Comparison of ENCODE assay signal across 8 mouse cellular contexts in genomic region chr6:90462841-90463227, GRCm38 (mm10). TPM values are rescaled to one million over a fixed set of nuclear protein-coding genes. Genes with fewer than 3 reads are reported as not detected.
DNase-seq lines count a peak whose midpoint lies in the region; ATAC-seq lines count a peak whose summit lies in the region.

No protein-coding gene starts in this region.

- 0 out of 2 replicates have a peak, but pooled peaks cover 15% of the 10 kb centered on the region for H3K27me3 ChIP-seq in kidney, embryonic 14.5 days (ENCODE audit: control insufficient read depth, insufficient read depth, low read length)
- H3K27me3 ChIP-seq in forebrain, embryonic 13.5 days, result peaks cover 41% of the 10 kb centered on the region
- peaks cover 32% of the 10 kb centered on the region for H3K27me3 ChIP-seq in kidney, embryonic 15.5 days
- peaks cover 27% of the 10 kb centered on the region for H3K27me3 ChIP-seq in midbrain, embryonic 14.5 days (ENCODE audit: control insufficient read depth, insufficient read depth, low read length)

- ATAC-seq in kidney, embryonic 14.5 days (ENCODE audit: low FRiP score, low TSS enrichment), result peak; percentile 47
- ATAC-seq in forebrain, embryonic 13.5 days, result peak; percentile 17; the same call in 1 of the 2 replicates
- ATAC-seq in kidney, embryonic 15.5 days (replicated peaks; ENCODE audit: low FRiP score), result peak; percentile 48
- peak; percentile 38; the same call in 1 of the 2 replicates for ATAC-seq in midbrain, embryonic 14.5 days (ENCODE audit: low FRiP score, low TSS enrichment)

- no peaks in the 10 kb centered on the region for H3K36me3 ChIP-seq in kidney, embryonic 14.5 days (ENCODE audit: control insufficient read depth, insufficient read depth, low read length)
- peaks cover 5% of the 10 kb centered on the region; the same call in 1 of the 2 replicates for H3K36me3 ChIP-seq in forebrain, embryonic 13.5 days (ENCODE audit: poor library complexity, severe bottlenecking)
- H3K36me3 ChIP-seq in kidney, embryonic 15.5 days, result peaks cover 4% of the 10 kb centered on the region; the same call in 1 of the 2 replicates
- H3K36me3 ChIP-seq in midbrain, embryonic 14.5 days (ENCODE audit: control insufficient read depth, insufficient read depth, low read length), result no peaks in the 10 kb centered on the region

- H3K9me3 ChIP-seq in kidney, embryonic 14.5 days (ENCODE audit: control insufficient read depth, low read length), result no peaks in the 10 kb centered on the region
- H3K9me3 ChIP-seq in forebrain, embryonic 13.5 days (replicated peaks), result no peaks in the 10 kb centered on the region
- H3K9me3 ChIP-seq in kidney, embryonic 15.5 days (replicated peaks), result no peaks in the 10 kb centered on the region
- H3K9me3 ChIP-seq in midbrain, embryonic 14.5 days (ENCODE audit: control insufficient read depth, low read length), result no peaks in the 10 kb centered on the region

- 0 out of 2 replicates have a peak, but pooled peaks cover 9% of the 10 kb centered on the region for H3K4me1 ChIP-seq in kidney, embryonic 14.5 days (ENCODE audit: control insufficient read depth, insufficient read depth, low read length)
- H3K4me1 ChIP-seq in forebrain, embryonic 13.5 days, result peaks cover 25% of the 10 kb centered on the region
- peaks cover 24% of the 10 kb centered on the region for H3K4me1 ChIP-seq in kidney, embryonic 15.5 days
- H3K4me1 ChIP-seq in midbrain, embryonic 14.5 days (ENCODE audit: control insufficient read depth, insufficient read depth, low read length), result peaks cover 17% of the 10 kb centered on the region; the same call in 1 of the 2 replicates

- under 1% methylated on average over 35 of the region's 38 CpGs for WGBS in kidney, embryonic 14.5 days
- WGBS in forebrain, embryonic 13.5 days, result under 1% methylated on average over 38 of the region's 38 CpGs
- under 1% methylated on average over 38 of the region's 38 CpGs for WGBS in kidney, embryonic 15.5 days
- under 1% methylated on average over 38 of the region's 38 CpGs for WGBS in midbrain, embryonic 14.5 days

- H3K27ac ChIP-seq in kidney, embryonic 14.5 days (ENCODE audit: low read depth, low read length), result no peak overlapping the region
- no peak overlapping the region for H3K27ac ChIP-seq in forebrain, embryonic 13.5 days
- peak overlapping the region; percentile 73 for H3K27ac ChIP-seq in kidney, embryonic 15.5 days
- peak overlapping the region; percentile 49 for H3K27ac ChIP-seq in midbrain, embryonic 14.5 days (replicated peaks; ENCODE audit: low read depth, low read length)

- peak overlapping the region; percentile 100 for H3K4me2 ChIP-seq in kidney, embryonic 14.5 days (replicated peaks; ENCODE audit: low read depth, low read length)
- peak overlapping the region; percentile 100 for H3K4me2 ChIP-seq in forebrain, embryonic 13.5 days
- H3K4me2 ChIP-seq in kidney, embryonic 15.5 days, result peak overlapping the region; percentile 100
- H3K4me2 ChIP-seq in midbrain, embryonic 14.5 days (ENCODE audit: low read length), result peak overlapping the region; percentile 100

- peak overlapping the region; percentile 65 for H3K9ac ChIP-seq in kidney, embryonic 14.5 days (ENCODE audit: low read depth, low read length)
- H3K9ac ChIP-seq in forebrain, embryonic 13.5 days, result peak overlapping the region; percentile 73
- peak overlapping the region; percentile 61 for H3K9ac ChIP-seq in kidney, embryonic 15.5 days
- peak overlapping the region; percentile 66 for H3K9ac ChIP-seq in midbrain, embryonic 14.5 days (replicated peaks; ENCODE audit: low read length)

- H3K4me3 ChIP-seq in kidney, embryonic 14.5 days (ENCODE audit: low read length), result peak overlapping the region; percentile 69
- H3K4me3 ChIP-seq in forebrain, embryonic 13.5 days, result peak overlapping the region; percentile 65
- peak overlapping the region; percentile 71 for H3K4me3 ChIP-seq in kidney, embryonic 15.5 days (replicated peaks)
- peak overlapping the region; percentile 64 for H3K4me3 ChIP-seq in midbrain, embryonic 14.5 days (replicated peaks; ENCODE audit: low read depth, low read length)

- DNase-seq in kidney, adult 11 months, result no peak
- peak; percentile 39 to 56 for DNase-seq in cerebellum, adult 18-20 months
- DNase-seq in midbrain, embryonic 14.5 days, result no peak
- peak; percentile 52 for DNase-seq in yolk sac, embryonic 10.5 days (ENCODE audit: low spot score)
- DNase-seq in spleen, postnatal 36 days (ENCODE audit: low spot score in 2 of 2), result no peak

RNA-seq across cellular contexts. Expression of gene Klf15, which starts 0.5 kb away (rescaled TPM):
- 5.3 and 9.3 TPM in 2 replicates for polyA plus RNA-seq in kidney, embryonic 14.5 days (2014; fragmentation: Nextera tagmentation; extraction: Ambion mirVana)
- polyA plus RNA-seq in forebrain, embryonic 13.5 days (2015; fragmentation: Nextera tagmentation; extraction: Ambion mirVana), result 6.5 and 7.0 TPM in 2 replicates
- 11.7 and 12.6 TPM in 2 replicates for polyA plus RNA-seq in kidney, embryonic 15.5 days (2015; fragmentation: Nextera tagmentation; extraction: Ambion mirVana)
- polyA plus RNA-seq in midbrain, embryonic 14.5 days (2014; fragmentation: Nextera tagmentation; extraction: Ambion mirVana), result 13.9 and 14.2 TPM in 2 replicates

RNA-seq across cellular contexts. Expression of gene Aldh1l1, which starts 23.4 kb away (rescaled TPM):
- 1.4 and 2.9 TPM in 2 replicates for polyA plus RNA-seq in kidney, embryonic 14.5 days (2014; fragmentation: Nextera tagmentation; extraction: Ambion mirVana)
- 8.1 and 9.6 TPM in 2 replicates for polyA plus RNA-seq in forebrain, embryonic 13.5 days (2015; fragmentation: Nextera tagmentation; extraction: Ambion mirVana)
- 11.2 and 13.8 TPM in 2 replicates for polyA plus RNA-seq in kidney, embryonic 15.5 days (2015; fragmentation: Nextera tagmentation; extraction: Ambion mirVana)
- polyA plus RNA-seq in midbrain, embryonic 14.5 days (2014; fragmentation: Nextera tagmentation; extraction: Ambion mirVana), result 44.5 and 51.9 TPM in 2 replicates

RNA-seq across cellular contexts. Expression of gene Cfap100, which starts 34.2 kb away (rescaled TPM):
- polyA plus RNA-seq in kidney, embryonic 14.5 days (2014; fragmentation: Nextera tagmentation; extraction: Ambion mirVana), result 0.53 and 0.91 TPM in 2 replicates
- polyA plus RNA-seq in forebrain, embryonic 13.5 days (2015; fragmentation: Nextera tagmentation; extraction: Ambion mirVana), result 3.1 TPM in 2 replicates
- 0.30 and 0.58 TPM in 2 replicates for polyA plus RNA-seq in kidney, embryonic 15.5 days (2015; fragmentation: Nextera tagmentation; extraction: Ambion mirVana)
- 7.2 and 11.1 TPM in 2 replicates for polyA plus RNA-seq in midbrain, embryonic 14.5 days (2014; fragmentation: Nextera tagmentation; extraction: Ambion mirVana)

Comparison
In these comparisons a context has a peak if more than half of its experiments do, and no peak if none do; other contexts are left out.
1. H3K27ac ChIP-seq: peak in kidney, embryonic 15.5 days (single experiment) and midbrain, embryonic 14.5 days (single experiment); none in kidney, embryonic 14.5 days (single experiment) and forebrain, embryonic 13.5 days (single experiment).
2. DNase-seq: peak in cerebellum, adult 18-20 months (2 of 2) and yolk sac, embryonic 10.5 days (single experiment); none in kidney, adult 11 months (single experiment), midbrain, embryonic 14.5 days (single experiment) and spleen, postnatal 36 days (0 of 2).
3. Peak in every context shown above with its lines, with median percentiles within 50 percentile points of each other: ATAC-seq, H3K4me2 ChIP-seq, H3K4me3 ChIP-seq and H3K9ac ChIP-seq.